Mouse (Mus musculus) layer of hippocampus, adult 8-10 months (tissue): ENCODE results near the gene Cog2. TPM values are rescaled to one million over a fixed set of nuclear protein-coding genes. Genes with fewer than 3 reads are reported as not detected.
A peak's percentile ranks its signal among the peaks of the same experiment; 100 is the strongest.

Source experiments
- DNase-seq, 2 experiments: peaks; one replicate each; pipeline ENCODE4 v3.0.0; 2022; ENCODE audit warnings: low spot score in 2 of 2
- total RNA-seq, 4 experiments: library from RNA; stranded (reverse); gene quantifications; 2 replicates each; pipeline ENCODE4 v1.2.4; 2022

The Cog2 gene
- total RNA-seq, result 10 to 100 TPM; 42.8 to 48.9 (median 47.1) TPM

DNA sequence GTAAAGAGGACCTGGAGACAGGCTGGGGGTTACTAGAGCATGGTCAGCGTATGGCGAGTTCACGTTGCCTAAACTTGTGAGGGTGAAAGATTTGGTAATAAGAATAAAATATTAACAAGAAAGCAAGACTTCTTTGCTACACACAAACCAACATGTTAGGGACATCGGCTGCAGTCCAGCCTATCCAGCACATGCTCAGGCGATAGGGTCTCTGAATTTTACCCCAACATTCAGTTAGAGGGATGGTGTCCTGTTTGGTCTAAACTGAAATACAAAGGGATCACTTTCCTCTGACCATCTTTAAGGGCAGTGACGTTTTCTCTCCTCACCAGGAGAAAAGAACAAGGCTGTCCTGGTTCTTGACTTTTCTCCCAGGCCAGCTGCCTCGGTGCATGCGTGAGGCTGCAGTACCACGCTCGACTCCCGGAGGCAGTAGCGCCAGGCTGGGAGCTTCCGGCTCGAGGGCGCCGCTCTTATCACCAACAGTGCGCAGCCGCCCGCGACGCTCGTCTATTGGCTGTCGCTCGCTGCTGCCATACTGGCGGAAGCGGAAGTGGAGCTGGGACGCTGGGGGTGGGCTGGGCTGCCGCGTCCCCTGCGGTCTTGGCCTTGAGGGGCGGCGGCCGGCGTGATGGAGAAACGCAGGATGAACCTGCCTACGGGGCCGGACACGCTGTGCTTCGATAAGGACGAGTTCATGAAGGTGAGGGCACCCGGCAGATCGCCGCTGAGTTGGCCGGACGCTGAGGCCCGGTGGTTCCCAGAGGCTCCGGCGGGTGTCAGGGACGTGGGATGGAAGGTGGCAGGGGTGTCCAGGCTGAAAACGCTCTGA, at the start of gene Cog2:
TSS of gene Cog2 (plus strand) at position 519 of the 832 bp plus-strand sequence.
- DNase-seq, result peak; percentile 84 to 89

DNA sequence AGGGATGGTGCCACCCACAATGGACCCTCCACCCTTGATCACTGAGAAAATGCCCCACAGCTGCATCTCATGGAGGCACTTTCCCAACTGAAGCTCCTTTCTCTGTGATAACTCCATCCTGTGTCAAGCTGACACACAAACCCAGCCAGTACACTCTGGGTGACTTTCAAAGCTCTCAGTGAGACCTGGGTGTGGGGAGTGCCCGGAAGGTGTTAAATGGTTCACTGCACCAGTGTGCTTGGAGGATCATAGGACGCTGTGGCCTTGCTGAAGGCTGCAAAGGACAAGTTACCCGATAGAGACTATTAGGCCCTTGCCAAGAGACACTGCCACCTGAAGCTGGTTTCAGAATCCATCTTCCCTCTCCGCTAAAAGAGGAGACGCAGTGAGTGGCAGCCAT, 44.9 kb upstream of the Cog2 start:
- no peak for DNase-seq

DNA sequence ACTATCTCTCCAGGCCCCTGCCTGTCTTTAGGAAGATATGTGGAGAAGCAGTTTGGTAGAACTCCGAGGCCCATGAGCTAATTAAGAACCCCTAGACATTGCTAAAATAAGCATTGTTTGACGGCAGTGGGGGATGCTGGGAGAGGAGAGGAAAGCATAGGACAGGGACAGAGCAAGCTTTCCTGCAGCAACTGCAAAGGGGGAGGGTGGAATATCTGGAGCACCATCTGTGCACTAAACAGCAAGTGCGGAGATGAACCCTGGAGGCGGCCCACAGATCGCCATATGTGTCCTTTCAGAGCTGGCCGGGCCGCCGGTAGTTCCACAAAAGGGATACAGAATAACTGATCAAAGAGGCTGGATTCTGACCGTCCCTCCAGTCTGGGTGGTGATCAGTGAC, 43.9 kb upstream of the Cog2 start:
- peak; percentile 85 to 87 for DNase-seq

DNA sequence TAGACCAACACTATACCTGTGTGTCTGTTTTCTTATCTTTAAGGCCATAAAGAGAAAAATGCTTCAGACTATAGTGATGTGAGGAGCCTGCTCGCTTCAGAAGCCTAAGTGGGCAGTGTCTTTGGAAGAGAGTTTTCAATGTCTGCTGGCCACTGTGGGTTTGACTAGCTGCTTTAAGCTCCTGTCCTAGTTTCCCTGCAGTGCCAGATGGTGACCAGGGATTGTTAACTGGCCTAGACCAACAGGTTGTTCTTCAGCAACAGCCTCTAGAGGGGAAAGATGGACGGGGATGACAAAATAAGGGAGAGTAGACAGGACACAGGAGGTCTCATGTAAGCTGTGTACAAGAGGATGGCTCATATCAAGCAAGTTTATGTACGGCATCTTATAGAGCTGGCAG, 41.3 kb upstream of the Cog2 start:
- no peak for DNase-seq

DNA sequence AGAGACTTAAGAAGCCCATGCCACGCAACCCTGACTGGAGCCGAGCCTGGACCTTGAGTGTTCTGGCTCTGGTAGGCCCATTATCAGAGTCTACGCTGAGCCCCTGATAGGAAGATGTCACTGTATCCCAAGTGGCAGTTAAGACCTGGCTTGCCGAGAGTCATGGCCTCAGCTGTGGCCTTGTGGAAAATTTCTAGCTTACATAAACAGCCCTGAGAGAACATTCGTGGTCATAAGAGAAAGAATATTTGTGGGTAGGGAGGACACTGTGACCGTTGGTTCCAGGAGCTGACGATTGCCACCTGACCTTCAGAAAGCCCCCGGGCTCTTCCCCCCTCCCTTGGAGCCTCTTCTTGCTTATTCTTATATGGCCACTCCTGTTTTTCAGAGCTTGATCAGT, 40.2 kb upstream of the Cog2 start:
- DNase-seq, result no peak

DNA sequence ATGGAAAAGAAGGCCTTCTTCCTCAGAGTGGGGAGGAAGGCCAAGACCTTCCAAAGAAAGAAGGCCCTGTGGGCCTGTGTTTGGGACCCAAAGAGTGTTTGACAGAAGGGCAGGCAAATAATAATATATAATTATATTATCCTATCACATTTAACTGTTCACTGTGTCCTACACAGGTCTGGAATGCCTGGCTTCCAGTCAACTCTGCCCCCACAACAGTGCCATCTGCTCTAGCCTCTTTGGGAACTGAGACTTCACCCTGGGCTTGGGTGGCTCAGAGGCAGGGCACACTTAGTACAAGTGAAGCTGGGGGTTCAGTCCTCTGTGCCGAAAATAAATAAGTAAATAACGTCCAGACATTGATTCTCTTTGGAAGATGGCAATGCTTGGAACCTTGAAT, 37.8 kb upstream of the Cog2 start:
- peak; percentile 68 to 77 for DNase-seq

DNA sequence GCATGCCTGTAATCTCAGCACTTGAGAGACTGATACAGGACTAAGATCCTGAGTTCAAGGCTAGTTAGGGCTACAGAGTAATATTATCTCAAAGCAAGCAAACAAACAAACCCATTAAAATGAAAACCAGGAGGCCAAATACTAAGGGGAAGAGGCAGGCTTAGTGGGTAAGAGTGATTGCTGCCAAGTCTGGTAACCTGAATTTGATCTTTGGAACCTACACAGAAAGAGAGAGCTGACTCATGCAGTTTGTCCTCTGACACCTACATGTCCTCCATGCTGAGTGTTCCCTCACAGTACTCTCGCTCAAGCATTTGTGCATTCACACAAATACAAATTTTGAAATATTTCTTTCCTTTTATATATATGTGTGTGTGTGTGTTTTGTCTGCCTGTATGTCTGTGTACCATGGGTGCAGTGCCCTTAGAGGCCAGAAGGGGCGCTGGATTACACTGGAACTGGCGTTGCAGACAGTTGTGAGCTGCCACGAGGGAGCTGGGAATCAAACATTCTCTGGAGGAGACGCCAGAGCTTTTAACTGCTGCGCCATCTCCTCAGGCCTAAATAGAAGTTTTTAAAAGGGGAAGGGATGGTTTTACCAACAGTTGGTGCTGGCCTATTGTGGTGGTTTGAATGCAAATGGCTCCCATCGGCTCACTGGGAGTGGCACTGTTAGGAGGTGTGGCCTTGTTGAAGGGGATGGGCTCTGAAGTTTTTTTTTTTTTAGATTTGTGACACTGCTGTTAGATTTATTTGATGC, 37.0 kb upstream of the Cog2 start:
- no peak for DNase-seq

DNA sequence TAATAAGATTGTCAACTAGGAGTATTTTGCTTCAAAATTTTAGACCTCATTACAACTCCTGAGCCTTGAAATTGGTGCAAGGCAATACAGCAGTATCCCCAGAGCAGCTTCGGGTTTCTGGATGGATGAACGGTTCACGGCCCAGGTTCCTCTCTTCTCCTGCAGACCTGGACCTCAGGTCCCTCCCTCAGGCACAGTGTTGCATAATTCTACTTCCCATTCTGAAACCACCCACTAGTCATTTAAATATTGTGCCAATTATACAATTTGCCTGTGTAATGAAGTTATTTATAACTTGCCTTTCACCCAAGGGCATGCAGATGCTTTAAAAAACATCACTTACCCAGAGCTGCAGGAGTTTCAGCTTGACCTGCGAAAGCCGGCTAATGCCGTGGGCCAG, 31.3 kb upstream of the Cog2 start:
- DNase-seq, result no peak

DNA sequence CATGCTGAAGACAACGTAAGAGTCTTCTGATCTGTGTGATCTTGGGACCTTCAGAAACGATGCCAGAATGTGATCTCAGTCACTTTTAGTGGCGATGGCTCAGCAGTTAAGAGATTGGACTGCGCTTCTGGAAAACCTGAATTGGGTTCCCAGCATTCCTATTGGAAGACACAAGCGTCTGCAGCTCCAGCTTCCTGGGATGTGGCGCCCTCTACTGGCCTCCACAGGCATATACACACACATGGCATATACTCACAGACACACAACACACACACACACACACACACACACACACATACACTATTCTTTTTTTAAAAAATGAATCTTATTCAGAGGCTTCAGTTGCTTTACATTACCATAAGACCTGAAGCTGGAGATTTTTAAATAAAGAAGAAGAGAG, 30.8 kb upstream of the Cog2 start:
- DNase-seq, result no peak

DNA sequence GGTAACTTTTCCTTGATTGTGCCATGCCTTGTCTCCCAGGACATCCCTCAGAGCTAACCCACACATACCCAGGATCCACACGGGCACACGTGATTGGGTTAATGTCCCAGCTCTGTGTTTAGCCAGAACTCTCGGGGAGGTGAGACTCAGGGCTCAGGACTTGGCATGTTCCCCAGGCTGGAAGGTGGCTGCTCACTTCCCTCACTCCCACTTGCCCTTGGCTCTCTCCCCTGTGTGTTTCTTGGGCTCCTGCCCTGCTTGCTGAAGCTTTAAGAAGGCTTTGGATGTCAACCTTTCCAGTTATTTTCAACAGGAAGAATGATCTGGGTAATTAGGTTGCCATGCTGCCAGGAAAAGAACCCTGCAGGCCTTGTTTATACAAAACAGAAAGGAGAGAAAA, 26.2 kb upstream of the Cog2 start:
- DNase-seq, result no peak

DNA sequence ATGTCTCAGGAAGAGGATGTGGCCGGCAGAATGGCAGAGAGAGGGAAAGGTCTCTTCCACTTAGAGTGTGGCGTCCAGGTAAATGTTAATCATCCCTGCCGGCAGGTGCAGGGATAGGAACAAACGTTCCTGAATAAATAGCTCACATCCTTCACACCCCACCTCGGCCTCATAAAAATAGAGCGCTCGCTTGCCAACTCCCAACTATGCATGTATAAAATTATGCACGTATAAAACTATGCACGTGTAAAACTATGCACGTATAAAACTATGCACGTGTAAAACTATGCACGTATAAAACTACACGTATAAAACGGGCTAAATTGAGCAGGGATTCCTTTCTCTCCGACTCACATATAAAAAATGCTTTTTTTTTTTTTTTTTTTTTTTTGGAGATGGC, 25.6 kb upstream of the Cog2 start:
- no peak for DNase-seq

DNA sequence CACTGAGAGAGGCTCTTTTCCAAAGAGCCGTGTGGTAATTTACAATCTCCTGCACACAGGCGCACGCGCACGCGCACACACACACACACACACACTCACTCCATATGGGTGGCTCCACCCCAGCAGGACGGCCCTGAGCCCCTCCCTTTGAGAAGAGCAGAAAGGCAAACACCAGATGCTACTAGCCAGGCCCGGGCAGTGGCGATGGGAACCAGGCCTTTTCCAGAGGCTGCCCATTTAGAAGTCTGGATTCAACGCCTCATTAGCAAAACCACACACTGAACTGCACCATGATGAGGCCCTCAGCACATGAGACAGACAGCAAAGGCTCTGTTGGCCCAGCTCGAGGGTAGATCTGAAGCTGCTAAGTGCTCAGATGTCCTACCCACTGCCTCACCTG, 24.9 kb upstream of the Cog2 start:
- no peak for DNase-seq

DNA sequence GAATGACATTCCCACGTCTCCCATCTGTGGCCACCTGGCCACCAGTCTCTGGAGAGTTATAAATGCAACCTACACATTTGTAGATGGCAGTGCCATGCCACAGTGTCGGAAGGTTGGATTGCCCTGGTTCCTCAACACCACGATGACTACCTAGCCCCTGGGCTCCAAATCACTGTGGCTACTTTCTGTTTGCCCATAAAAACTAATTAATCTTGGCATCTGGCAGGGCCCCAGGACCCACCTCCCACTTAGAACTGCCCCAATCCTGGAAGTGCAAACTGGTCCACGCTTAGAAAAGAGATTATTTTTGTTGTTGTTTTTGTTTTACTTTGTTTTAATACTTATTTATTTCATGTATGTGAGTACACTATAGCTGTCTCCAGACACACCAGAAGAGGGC, 24.3 kb upstream of the Cog2 start:
- no peak for DNase-seq

DNA sequence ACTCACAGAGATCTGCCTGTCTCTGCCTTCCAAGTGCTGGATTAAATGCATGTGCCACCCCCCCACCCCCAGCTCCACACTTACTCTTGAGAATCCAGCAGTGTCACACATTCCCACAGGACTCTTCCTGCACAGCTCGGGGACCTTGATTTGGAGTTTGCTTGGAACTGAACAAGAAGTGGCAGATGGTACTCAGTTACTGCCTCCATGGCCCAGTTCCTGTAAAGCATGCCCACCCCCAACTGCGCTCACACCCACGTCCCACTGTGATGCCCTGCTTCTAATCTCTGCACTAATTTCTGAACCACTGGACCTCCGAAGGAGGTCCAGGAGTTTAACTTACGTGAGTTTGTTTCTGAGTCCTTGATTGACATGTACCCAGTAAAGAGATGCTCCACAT, 23.7 kb upstream of the Cog2 start:
- DNase-seq, result peak in 1 of 2 experiments; percentile 33

DNA sequence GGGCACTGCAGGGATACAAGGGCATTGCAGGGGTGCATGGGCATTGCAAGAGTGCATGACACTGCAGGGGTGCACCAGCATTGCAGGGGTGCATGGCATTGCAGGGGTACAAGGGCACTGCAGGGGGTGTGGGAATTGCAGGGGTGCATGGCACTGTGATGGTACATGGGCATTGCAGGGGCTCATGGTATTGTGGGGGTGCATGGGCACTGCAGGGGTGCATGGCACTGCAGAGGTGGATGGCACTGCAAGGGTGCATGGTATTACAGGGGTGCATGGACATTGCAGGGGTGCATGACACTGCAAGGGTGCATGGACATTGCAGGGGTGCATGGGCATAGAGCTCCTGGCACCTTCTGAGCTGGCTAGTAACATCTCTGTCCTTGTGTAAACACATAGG, 22.2 kb upstream of the Cog2 start:
- no peak for DNase-seq

DNA sequence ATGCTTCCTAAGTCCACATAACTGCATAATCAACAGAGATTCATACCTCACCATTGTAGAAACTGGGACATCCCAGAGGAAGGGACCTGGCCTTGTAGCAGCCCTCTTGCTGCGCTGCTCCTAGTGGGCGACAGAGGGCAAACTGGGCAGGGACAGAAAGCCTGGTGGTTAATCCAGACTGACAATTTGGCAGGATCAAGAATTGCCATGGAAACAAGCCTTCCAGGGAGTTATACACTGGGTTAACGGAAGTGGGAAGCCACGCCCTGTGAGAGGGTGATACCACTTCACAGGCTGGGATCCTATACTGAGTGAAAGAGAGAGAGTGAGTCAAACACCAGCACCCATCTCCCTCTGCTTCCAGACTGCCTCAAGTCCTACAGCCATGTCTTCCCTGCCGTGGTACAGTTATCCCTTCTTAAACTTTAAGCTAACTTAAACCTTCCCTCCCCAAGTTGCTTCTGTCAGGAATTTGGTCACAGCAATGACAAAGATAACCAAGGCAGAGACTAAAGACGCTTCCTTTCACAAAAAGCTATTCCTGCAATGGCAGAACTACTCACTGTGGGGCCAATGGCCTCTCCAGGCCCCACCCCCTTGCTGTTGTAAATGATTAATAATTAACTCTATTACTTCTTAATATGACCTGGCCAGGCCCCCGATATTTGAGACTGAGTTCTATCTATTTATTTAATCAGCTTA, 21.2 kb upstream of the Cog2 start:
- DNase-seq, result no peak

DNA sequence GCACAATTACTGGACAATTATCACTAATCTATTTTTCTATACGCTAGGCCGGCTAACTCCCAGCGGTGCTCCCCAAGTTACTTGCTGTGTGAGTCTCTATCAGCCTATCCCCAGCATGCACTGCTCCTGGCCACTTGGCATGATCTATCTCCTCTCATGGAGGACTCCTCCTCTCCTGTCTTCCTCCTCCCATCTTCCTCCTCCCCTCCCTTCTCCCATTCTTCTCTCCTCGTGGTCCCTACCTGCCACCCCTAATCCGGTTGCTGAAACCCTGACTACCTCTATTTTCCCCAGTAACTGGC, 20.7 kb upstream of the Cog2 start:
- DNase-seq, result no peak

DNA sequence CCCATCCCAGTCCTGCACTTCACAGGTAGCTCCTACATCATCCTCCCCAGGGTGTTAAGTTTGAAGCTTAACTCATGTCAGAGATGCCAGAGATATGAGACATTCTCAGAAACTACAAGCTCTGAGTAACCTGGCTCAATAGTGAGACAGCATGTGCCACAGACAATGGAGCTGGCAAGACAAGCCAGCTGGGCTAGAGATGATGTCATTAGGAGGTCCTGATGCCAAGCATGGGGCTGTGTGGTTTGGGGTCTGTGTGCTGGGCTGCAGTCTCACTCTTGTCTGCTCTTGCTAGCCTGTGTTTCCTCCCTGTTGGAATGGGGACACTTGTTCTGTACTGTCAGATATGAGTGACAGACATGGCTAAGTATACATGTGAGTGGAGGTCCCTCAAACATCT, 14.9 kb upstream of the Cog2 start:
- no peak for DNase-seq

DNA sequence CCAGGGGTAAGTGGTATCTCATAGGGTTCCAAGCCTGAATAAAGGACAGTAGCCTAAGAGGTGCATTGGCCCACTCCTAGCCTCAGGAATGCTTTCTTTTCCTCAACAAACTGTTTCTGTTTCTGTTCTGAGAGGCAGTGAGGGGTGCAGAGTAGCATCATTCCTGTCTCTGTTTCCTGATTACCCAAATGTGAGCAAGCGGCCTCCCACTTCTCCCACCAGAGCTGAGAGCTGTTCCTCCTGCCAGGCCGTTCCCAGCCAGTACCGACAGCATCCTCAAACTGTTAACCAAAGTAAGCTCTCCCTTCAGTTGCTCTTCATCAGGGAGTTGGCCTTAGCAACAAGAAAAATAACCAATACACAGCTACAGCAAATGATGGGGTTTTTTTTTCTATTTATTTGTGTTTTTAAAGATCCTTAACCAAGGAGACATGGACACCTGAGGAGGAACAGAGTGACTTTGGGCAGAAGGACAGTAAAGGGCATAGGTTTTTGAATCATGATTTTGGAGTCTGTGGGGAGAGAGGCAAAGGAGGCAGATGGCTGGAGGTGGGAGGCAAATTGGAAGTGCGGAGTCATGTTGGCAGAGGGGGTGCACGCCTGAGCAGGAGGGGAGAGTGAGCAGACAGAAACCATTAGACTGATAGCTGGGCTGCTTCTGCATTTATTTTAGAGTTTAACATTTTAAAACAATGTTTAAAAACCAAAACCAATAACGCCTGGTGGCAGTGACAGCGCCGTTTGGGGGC, 12.8 kb upstream of the Cog2 start:
- peak; percentile 79 to 81 for DNase-seq

DNA sequence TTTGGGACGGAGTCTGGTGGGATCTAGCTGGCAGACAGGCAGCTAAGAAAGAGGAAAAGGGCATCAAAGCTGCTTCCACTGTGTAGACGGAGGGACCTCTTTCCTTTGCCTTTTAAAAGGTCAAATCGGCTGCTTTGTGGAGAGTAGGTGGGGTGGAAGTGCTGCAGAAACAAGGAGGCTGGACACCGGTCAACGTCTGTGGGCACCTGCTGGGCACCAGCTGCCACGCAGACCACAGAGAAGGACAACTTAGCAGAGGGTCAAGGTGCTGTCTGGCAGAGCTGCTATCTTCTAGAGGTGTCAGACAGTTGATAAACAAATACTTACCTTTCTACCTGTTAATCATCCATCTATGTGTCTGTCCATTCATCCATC, 12.3 kb upstream of the Cog2 start:
- DNase-seq, result no peak

DNA sequence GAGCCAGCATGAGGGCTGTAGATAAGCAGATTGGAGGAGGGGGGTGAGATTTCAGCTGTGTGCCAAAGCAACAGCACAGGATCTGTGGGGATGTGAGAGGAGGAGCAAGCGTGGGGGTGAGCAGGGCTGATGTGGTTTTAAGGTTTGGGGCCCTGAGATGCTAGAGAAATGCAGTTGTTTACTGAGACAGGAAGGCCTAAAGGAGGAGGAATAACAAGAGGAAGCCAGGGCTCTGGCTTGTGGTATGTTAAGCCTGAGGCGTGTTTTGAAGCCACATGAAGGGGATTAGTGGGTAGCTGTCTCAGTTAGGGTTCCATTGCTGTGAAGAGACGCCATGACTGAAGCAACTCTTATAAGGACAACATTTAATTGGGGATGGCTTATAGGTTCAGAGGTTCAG, 11.4 kb upstream of the Cog2 start:
- no peak for DNase-seq

DNA sequence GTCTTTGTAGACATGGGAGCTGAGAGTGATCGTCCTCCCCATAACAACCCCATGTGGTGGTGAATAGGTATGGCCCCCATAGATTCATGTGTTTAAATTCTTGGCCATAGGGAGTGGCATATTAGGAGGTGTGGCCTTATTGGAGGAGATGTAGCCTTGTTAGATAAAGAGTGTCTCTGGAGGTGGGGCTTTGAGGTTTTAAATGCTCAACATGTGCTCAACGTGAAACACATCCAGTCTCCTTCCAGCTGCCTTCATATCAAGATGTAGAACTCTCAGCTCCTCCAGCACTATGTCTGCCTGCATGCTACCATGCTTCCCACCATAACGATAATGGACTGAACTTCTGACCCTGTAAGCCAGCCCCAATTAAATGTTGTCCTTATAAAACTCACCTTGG, 4.5 kb upstream of the Cog2 start:
- no peak for DNase-seq
